Mouse (Mus musculus) embryonic fibroblast, embryonic 13.5 days (primary cell): ENCODE measurements around the gene Ripply3.

Source experiments
- CTCF ChIP-seq: IDR thresholded peaks from 2 replicates; pipeline ENCODE4 v1.5.1; 2011; ENCODE audit warnings: mild to moderate bottlenecking, control low read depth, low read length, moderate library complexity, borderline replicate concordance; ENCODE audit not compliant: insufficient read depth
- POLR2A ChIP-seq: IDR thresholded peaks from 2 replicates; pipeline ENCODE4 v1.6.1; 2011; ENCODE audit warnings: low read depth, mild to moderate bottlenecking, control low read depth, low read length, moderate library complexity

GRCm38 (mm10) chr16:94350287-94350677, 22.1 kb downstream of the Ripply3 start:
- TF ChIP-seq CTCF = no peak
- TF ChIP-seq POLR2A = no peak
